Mouse (Mus musculus) kidney, embryonic 14.5 days (tissue): ENCODE measurements around the gene Vps13c. TPM values are rescaled to one million over a fixed set of nuclear protein-coding genes. Genes with fewer than 3 reads are reported as not detected.

Source experiments
- ATAC-seq: fragments of 200-750 bp; cut with Nextera tagmentation; 2 replicates; pipeline ENCODE4 v1.8.0; 2017; ENCODE audit warnings: moderate number of reproducible peaks, mild to moderate bottlenecking, moderate TSS enrichment, moderate library complexity; ENCODE audit not compliant: low FRiP score, low TSS enrichment
- H3K27ac ChIP-seq: fragments of 300-500 bp; sonication (generic); 2 replicates; pipeline ENCODE4 v1.5.1; 2014; ENCODE audit warnings: low read depth, mild to moderate bottlenecking, low read length, moderate library complexity, mixed read lengths
- H3K27me3 ChIP-seq: fragments of 300-500 bp; sonication (generic); 2 replicates; pipeline ENCODE4 v1.6.1; 2014; ENCODE audit warnings: mild to moderate bottlenecking, low read length; ENCODE audit not compliant: control insufficient read depth, insufficient read depth
- H3K36me3 ChIP-seq: fragments of 300-500 bp; sonication (generic); 2 replicates; pipeline ENCODE4 v1.6.1; 2014; ENCODE audit warnings: low read length, mixed read lengths; ENCODE audit not compliant: control insufficient read depth, insufficient read depth
- H3K4me1 ChIP-seq: fragments of 300-500 bp; sonication (generic); 2 replicates; pipeline ENCODE4 v1.6.1; 2014; ENCODE audit warnings: low read length, mixed read lengths; ENCODE audit not compliant: control insufficient read depth, insufficient read depth
- H3K4me2 ChIP-seq: fragments of 300-500 bp; sonication (generic); replicated peaks from 2 replicates; pipeline ENCODE4 v1.6.1; 2014; ENCODE audit warnings: low read depth, mild to moderate bottlenecking, low read length
- H3K4me3 ChIP-seq: fragments of 300-500 bp; sonication (generic); 2 replicates; pipeline ENCODE4 v1.5.1; 2014; ENCODE audit warnings: mild to moderate bottlenecking, low read length
- H3K9ac ChIP-seq: fragments of 300-500 bp; sonication (generic); 2 replicates; pipeline ENCODE4 v1.6.1; 2014; ENCODE audit warnings: low read depth, mild to moderate bottlenecking, low read length, moderate library complexity
- H3K9me3 ChIP-seq: fragments of 300-500 bp; sonication (generic); 2 replicates; pipeline ENCODE4 v1.6.1; 2016; ENCODE audit warnings: low read length; ENCODE audit not compliant: control insufficient read depth
- WGBS: fragments of 180-500 bp; shearing (Covaris S2); extraction: QIAGEN DNeasy Blood & Tissue Kit; methylation state at CpG from one replicate; pipeline ENCODE4 v1.1.7; 2014; 5-methylcytosine and 5-hydroxymethylcytosine counted together
- polyA plus RNA-seq: library from polyadenylated mRNA; unstranded; fragments of >200 nt; fragmentation: Nextera tagmentation; extraction: Ambion mirVana; gene quantifications from 2 replicates; pipeline ENCODE4 v1.2.1, GENCODE M21; 2014

Vps13c gene
- polyA plus RNA-seq, 1 experiment from 2014 or later: 7.9 TPM

- H3K36me3 ChIP-seq: peaks cover 21% of the 10 kb centered on the region
- no peaks in the 10 kb centered on the region for H3K4me1 ChIP-seq
- H3K4me2 ChIP-seq: no peak overlapping the region
- 74% methylated on average over 5 of the region's 5 CpGs for WGBS
- no peak for ATAC-seq
- no peak overlapping the region for H3K4me3 ChIP-seq
- H3K9ac ChIP-seq: no peak overlapping the region
- no peaks in the 10 kb centered on the region for H3K9me3 ChIP-seq
- no peaks in the 10 kb centered on the region for H3K27me3 ChIP-seq
- no peak overlapping the region for H3K27ac ChIP-seq
These were observed 82.2 kb downstream of the Vps13c start for GRCm38 (mm10) chr9:67922350-67922749.

GRCm38 (mm10) chr9:67930629-67931028 is 90.4 kb downstream of the Vps13c start:
- H3K9me3 ChIP-seq: no peaks in the 10 kb centered on the region
- H3K4me2 ChIP-seq: no peak overlapping the region
- no peaks in the 10 kb centered on the region for H3K4me1 ChIP-seq
- no peak overlapping the region for H3K4me3 ChIP-seq
- H3K9ac ChIP-seq: no peak overlapping the region
- WGBS: 75% methylated on average over 7 of the region's 7 CpGs
- H3K36me3 ChIP-seq: peaks cover 24% of the 10 kb centered on the region; the same call in 1 of the 2 replicates
- ATAC-seq: no peak
- H3K27ac ChIP-seq: no peak overlapping the region
- H3K27me3 ChIP-seq: no peaks in the 10 kb centered on the region

GRCm38 (mm10) chr9:67937286-67937685 is 97.1 kb downstream of the Vps13c start:
- H3K27ac ChIP-seq: no peak overlapping the region
- no peaks in the 10 kb centered on the region for H3K27me3 ChIP-seq
- H3K9ac ChIP-seq: no peak overlapping the region
- H3K36me3 ChIP-seq: peaks cover 17% of the 10 kb centered on the region; the same call in 1 of the 2 replicates
- WGBS: 81% methylated on average over 2 of the region's 2 CpGs
- no peak for ATAC-seq
- H3K9me3 ChIP-seq: no peaks in the 10 kb centered on the region
- no peak overlapping the region for H3K4me3 ChIP-seq
- H3K4me2 ChIP-seq: no peak overlapping the region
- no peaks in the 10 kb centered on the region for H3K4me1 ChIP-seq

- H3K4me1 ChIP-seq: no peaks in the 10 kb centered on the region
- H3K27me3 ChIP-seq: no peaks in the 10 kb centered on the region
- H3K9ac ChIP-seq: no peak overlapping the region
- H3K4me3 ChIP-seq: no peak overlapping the region
- no peak overlapping the region for H3K27ac ChIP-seq
- H3K9me3 ChIP-seq: no peaks in the 10 kb centered on the region
- no peak for ATAC-seq
- WGBS: 84% methylated on average over 7 of the region's 7 CpGs
- H3K4me2 ChIP-seq: no peak overlapping the region
- peaks cover 36% of the 10 kb centered on the region for H3K36me3 ChIP-seq
These were observed 115.3 kb downstream of the Vps13c start for GRCm38 (mm10) chr9:67955466-67956010.

GRCm38 (mm10) chr9:67961953-67962352 is 121.8 kb downstream of the Vps13c start:
- ATAC-seq: no peak
- no peak overlapping the region for H3K4me3 ChIP-seq
- no peaks in the 10 kb centered on the region for H3K9me3 ChIP-seq
- H3K4me1 ChIP-seq: 0 out of 2 replicates have a peak, but pooled peaks cover 3% of the 10 kb centered on the region
- no peak overlapping the region for H3K4me2 ChIP-seq
- 95% methylated on average over 5 of the region's 5 CpGs for WGBS
- H3K36me3 ChIP-seq: peaks cover 7% of the 10 kb centered on the region
- H3K9ac ChIP-seq: no peak overlapping the region
- H3K27ac ChIP-seq: no peak overlapping the region
- no peaks in the 10 kb centered on the region for H3K27me3 ChIP-seq

GRCm38 (mm10) chr9:67965889-67966288 is 125.7 kb downstream of the Vps13c start:
- no peak overlapping the region for H3K4me3 ChIP-seq
- ATAC-seq: 0 out of 2 replicates have a peak, but pooled peaks have one; percentile 28
- WGBS: 18% methylated on average over 14 of the region's 14 CpGs

GRCm38 (mm10) chr9:67967011-67967410 is 126.8 kb downstream of the Vps13c start:
- Histone ChIP-seq H3K4me2 (no peak overlapping the region), H3K27ac (no peak overlapping the region), H3K36me3 (peaks cover 12% of the 10 kb centered on the region), H3K9ac (no peak overlapping the region), H3K9me3 (no peaks in the 10 kb centered on the region), H3K27me3 (no peaks in the 10 kb centered on the region), H3K4me3 (no peak overlapping the region), H3K4me1 (0 out of 2 replicates have a peak, but pooled peaks cover 3% of the 10 kb centered on the region)
- ATAC-seq: no peak
- WGBS: 74% methylated on average over 3 of the region's 3 CpGs

More at GRCm38 (mm10) chr9:67965889-67966288, 125.7 kb downstream of the Vps13c start:
- no peak overlapping the region for H3K27ac ChIP-seq
- 0 out of 2 replicates have a peak, but pooled peaks cover 3% of the 10 kb centered on the region for H3K4me1 ChIP-seq
- H3K9me3 ChIP-seq: no peaks in the 10 kb centered on the region
- H3K36me3 ChIP-seq: peaks cover 10% of the 10 kb centered on the region
- no peak overlapping the region for H3K4me2 ChIP-seq
- H3K9ac ChIP-seq: no peak overlapping the region
- no peaks in the 10 kb centered on the region for H3K27me3 ChIP-seq

- no peaks in the 10 kb centered on the region for H3K27me3 ChIP-seq
- H3K4me2 ChIP-seq: no peak overlapping the region
- peaks cover 9% of the 10 kb centered on the region; the same call in 1 of the 2 replicates for H3K36me3 ChIP-seq
- no peaks in the 10 kb centered on the region for H3K4me1 ChIP-seq
- no peak overlapping the region for H3K4me3 ChIP-seq
- 40% methylated on average over 6 of the region's 6 CpGs for WGBS
- no peaks in the 10 kb centered on the region for H3K9me3 ChIP-seq
- no peak for ATAC-seq
- no peak overlapping the region for H3K27ac ChIP-seq
- no peak overlapping the region for H3K9ac ChIP-seq
These were observed 133.3 kb downstream of the Vps13c start for GRCm38 (mm10) chr9:67973451-67973850.

GRCm38 (mm10) chr9:67975491-67975890 is 135.3 kb downstream of the Vps13c start:
- H3K4me1 ChIP-seq: no peaks in the 10 kb centered on the region
- no peaks in the 10 kb centered on the region for H3K27me3 ChIP-seq
- H3K36me3 ChIP-seq: peaks cover 5% of the 10 kb centered on the region; the same call in 1 of the 2 replicates
- no peaks in the 10 kb centered on the region for H3K9me3 ChIP-seq
- no peak overlapping the region for H3K4me2 ChIP-seq
- ATAC-seq: no peak
- 94% methylated on average over 9 of the region's 9 CpGs for WGBS
- no peak overlapping the region for H3K9ac ChIP-seq
- no peak overlapping the region for H3K4me3 ChIP-seq
- H3K27ac ChIP-seq: no peak overlapping the region
